Mouse (Mus musculus): ENCODE results near the gene Spon1. TPM values are rescaled to one million over a fixed set of nuclear protein-coding genes. Genes with fewer than 3 reads are reported as not detected.

The Spon1 gene
- polyA plus RNA-seq, 1 experiment from 2014 or later, result 72.9 TPM

DNA sequence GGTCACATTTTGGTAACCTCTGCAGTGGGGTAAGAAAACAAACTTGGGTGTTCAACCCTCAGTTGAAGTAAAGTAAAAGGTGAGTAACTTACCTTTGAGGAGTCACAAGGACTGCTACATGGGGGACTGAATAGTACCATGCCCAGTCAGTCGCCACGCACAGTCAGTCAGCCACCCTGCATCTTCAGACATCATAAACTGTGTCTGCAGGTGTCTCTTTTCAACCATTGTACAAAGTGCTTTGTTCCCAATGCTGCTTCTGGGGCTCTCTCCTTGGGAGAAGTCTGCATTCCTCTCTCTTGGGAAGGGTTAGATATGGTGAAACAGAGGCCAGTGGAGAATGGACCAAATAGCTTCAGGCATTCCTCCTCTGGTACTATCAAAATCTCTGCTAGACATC lies 125.0 kb downstream of the Spon1 start:
- WGBS, result 90% methylated on average over 2 of the region's 2 CpGs
- peaks cover 6% of the 10 kb centered on the region; the same call in 1 of the 2 replicates for H3K9me3 ChIP-seq
- no peaks in the 10 kb centered on the region for H3K4me1 ChIP-seq
- H3K4me3 ChIP-seq, result no peak overlapping the region
- no peak overlapping the region for H3K4me2 ChIP-seq
- no peak for ATAC-seq (ENCODE audit: extremely low read depth, insufficient number of reproducible peaks, low FRiP score, low TSS enrichment)
- no peak overlapping the region for H3K27ac ChIP-seq (replicated peaks)
- H3K27me3 ChIP-seq (replicated peaks), result no peaks in the 10 kb centered on the region
- H3K9ac ChIP-seq, result no peak overlapping the region
- H3K36me3 ChIP-seq, result peaks cover 20% of the 10 kb centered on the region

DNA sequence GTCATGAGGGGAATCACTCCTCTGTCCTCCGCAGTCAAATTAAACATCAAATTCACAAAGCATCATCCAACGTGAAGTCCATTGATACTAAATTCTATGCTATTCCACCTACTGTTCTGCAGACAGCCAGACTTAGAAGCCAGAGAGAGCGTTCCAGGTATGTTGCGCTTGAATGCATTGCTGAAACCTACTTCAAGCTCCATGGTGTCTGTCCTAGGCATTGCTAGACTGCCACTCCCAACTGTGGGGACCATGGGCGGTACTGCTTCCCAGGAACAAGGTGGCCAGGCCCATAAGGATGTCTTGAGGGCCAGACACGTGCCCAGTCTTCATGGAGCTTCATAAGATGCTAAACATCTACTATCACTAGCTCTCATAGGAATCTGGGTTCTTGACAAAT lies 125.7 kb downstream of the Spon1 start:
- H3K27ac ChIP-seq (replicated peaks), result no peak overlapping the region
- no peaks in the 10 kb centered on the region for H3K27me3 ChIP-seq (replicated peaks)
- no peak overlapping the region for H3K9ac ChIP-seq
- no peak overlapping the region for H3K4me2 ChIP-seq
- H3K4me3 ChIP-seq, result no peak overlapping the region
- no peaks in the 10 kb centered on the region for H3K4me1 ChIP-seq
- peaks cover 6% of the 10 kb centered on the region; the same call in 1 of the 2 replicates for H3K9me3 ChIP-seq
- 86% methylated on average over 6 of the region's 6 CpGs for WGBS
- H3K36me3 ChIP-seq, result peaks cover 23% of the 10 kb centered on the region
- no peak for ATAC-seq (ENCODE audit: extremely low read depth, insufficient number of reproducible peaks, low FRiP score, low TSS enrichment)

DNA sequence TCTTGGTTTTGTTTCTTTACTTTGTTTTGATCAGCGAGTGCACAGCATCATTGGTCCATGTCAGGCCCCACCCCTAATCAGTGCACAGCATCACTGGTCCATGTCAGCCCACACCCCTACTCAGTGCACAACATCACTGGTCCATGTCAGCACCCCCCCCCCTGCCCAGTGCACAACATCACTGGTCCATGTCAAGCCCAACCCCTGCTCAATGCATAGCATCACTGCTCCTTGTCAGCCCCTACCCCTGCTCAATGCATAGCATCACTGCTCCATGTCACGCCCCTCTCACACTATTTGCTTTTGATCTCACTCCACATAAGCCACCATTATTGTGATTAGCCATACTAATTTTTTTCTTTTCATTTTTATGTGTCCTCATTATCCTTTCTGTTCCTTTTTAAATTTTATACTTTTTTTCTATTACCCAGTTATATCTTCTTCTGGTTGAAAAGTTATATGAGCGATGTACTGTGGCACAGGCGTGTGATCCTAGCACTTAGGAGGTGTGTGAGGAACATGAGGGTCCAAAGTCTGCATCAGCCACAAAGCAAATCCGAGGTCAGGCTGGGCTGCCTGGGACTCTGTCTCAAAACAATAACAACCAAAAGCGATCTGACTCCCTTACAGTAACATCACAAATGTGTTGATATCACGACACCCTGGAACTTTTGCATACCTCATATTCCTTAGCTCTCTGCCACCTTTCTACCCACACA lies 128.3 kb downstream of the Spon1 start:
- WGBS, result 77% methylated on average over 7 of the region's 7 CpGs
- no peak for ATAC-seq (ENCODE audit: extremely low read depth, insufficient number of reproducible peaks, low FRiP score, low TSS enrichment)
- Histone ChIP-seq H3K36me3 (peaks cover 36% of the 10 kb centered on the region), H3K27me3 (replicated peaks) (no peaks in the 10 kb centered on the region), H3K9me3 (peaks cover 14% of the 10 kb centered on the region), H3K4me3 (no peak overlapping the region), H3K9ac (no peak overlapping the region), H3K4me1 (no peaks in the 10 kb centered on the region), H3K27ac (replicated peaks) (no peak overlapping the region), H3K4me2 (no peak overlapping the region)

DNA sequence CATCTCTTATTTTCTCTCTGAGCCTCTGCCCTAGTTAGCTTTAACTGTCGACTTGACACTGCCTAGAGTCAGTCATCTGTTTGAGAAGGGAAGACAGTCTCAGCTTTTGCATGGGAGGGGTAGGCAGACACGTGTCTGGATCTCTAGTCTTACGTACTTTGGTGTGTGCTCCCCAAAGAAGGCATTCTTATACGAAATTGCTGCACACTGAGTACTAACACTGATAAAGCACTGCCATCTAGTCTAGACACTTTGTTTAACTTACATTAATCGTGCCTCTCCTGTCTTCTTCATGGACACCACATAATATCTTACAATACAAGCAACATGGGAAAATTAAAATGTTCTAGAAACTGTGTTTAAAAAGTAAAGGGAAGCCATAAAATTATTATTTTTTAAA lies 129.5 kb downstream of the Spon1 start:
- no peak overlapping the region for H3K27ac ChIP-seq (replicated peaks)
- peaks cover 36% of the 10 kb centered on the region for H3K36me3 ChIP-seq
- no peak overlapping the region for H3K4me3 ChIP-seq
- H3K4me1 ChIP-seq, result no peaks in the 10 kb centered on the region
- H3K27me3 ChIP-seq (replicated peaks), result no peaks in the 10 kb centered on the region
- 54% methylated on average over 5 of the region's 5 CpGs for WGBS
- no peak overlapping the region for H3K4me2 ChIP-seq
- ATAC-seq (ENCODE audit: extremely low read depth, insufficient number of reproducible peaks, low FRiP score, low TSS enrichment), result no peak
- H3K9ac ChIP-seq, result no peak overlapping the region
- H3K9me3 ChIP-seq, result peaks cover 14% of the 10 kb centered on the region

DNA sequence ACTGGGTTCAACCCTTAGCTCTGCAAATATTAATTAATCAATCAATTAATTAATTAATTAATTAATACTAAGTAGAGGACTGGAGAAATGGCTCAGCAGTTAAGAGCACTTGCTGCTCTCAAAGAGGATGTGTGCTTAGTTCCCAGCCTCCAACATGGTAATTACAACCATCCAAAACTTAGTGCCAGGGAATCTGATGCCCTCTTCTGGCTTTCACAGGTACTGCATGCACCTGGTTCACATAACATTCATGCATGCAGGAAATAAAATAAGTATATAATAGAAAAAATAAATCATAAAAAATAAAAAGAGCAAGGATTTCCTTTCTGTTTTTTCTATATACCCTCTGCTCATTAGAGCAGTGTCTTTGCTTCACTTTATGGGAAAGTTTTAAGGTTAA lies 132.6 kb downstream of the Spon1 start:
- ATAC-seq (ENCODE audit: extremely low read depth, insufficient number of reproducible peaks, low FRiP score, low TSS enrichment), result no peak
- Histone ChIP-seq H3K36me3 (peaks cover 21% of the 10 kb centered on the region), H3K27ac (replicated peaks) (no peak overlapping the region), H3K9ac (no peak overlapping the region), H3K4me2 (no peak overlapping the region), H3K9me3 (peaks cover 8% of the 10 kb centered on the region), H3K4me3 (no peak overlapping the region), H3K4me1 (peaks cover 6% of the 10 kb centered on the region), H3K27me3 (replicated peaks) (no peaks in the 10 kb centered on the region)

DNA sequence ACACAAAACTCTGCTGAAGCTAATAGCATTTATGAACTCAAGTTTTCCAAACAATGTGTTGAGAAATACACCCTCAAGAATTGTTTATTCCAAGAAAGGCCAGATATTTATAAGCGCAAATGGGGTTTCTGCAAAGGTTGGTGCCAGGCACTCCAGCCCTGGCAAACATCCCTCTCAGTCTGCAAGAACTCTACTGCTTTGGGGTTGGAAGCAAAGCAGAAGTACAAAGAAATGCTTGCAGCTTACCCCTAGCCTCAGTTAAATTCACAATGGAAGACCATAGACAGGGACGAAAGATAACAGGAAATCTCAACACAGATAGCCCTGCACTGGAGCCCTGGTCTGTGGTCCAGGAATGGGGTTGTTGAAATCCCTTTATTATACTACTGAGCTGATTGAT lies 135.7 kb downstream of the Spon1 start:
- no peak overlapping the region for H3K4me3 ChIP-seq
- 80% methylated on average over 2 of the region's 2 CpGs for WGBS
- H3K4me1 ChIP-seq, result peaks cover 13% of the 10 kb centered on the region
- no peak for ATAC-seq (ENCODE audit: extremely low read depth, insufficient number of reproducible peaks, low FRiP score, low TSS enrichment)
- H3K27me3 ChIP-seq (replicated peaks), result no peaks in the 10 kb centered on the region
- H3K4me2 ChIP-seq, result no peak overlapping the region
- peaks cover 7% of the 10 kb centered on the region for H3K9me3 ChIP-seq
- peaks cover 12% of the 10 kb centered on the region for H3K36me3 ChIP-seq
- no peak overlapping the region for H3K27ac ChIP-seq (replicated peaks)
- H3K9ac ChIP-seq, result no peak overlapping the region

DNA sequence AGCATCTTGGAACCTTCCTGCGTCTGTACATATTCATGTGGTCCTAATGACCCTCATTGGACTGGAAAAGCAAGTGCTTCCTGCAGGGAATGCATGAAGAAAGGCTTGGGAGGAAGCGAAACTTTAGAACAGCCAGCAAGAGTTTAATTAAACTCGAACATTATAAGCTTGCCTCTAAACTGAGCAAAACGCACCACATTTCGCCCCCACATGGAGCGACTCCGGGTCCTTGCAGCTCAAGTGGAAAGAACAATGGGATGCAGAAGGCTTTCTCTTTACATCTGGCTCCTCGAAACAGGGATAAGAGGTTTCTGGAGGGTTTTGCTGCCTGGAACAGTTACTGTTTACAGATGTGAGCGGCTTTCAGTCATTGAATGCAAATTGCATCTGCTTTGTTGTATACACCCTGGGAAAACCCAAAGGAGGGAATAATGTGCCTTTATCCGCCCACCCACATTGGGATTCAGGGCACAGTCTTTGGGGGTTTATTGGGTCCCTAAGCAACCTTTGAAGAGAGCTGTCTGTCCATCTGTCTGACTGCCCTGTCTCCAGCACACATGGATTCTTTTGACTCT lies 136.2 kb downstream of the Spon1 start:
- Histone ChIP-seq H3K9me3 (peaks cover 5% of the 10 kb centered on the region), H3K4me2 (no peak overlapping the region), H3K4me3 (no peak overlapping the region), H3K27ac (replicated peaks) (no peak overlapping the region), H3K9ac (no peak overlapping the region), H3K27me3 (replicated peaks) (no peaks in the 10 kb centered on the region), H3K36me3 (peaks cover 7% of the 10 kb centered on the region; the same call in 1 of the 2 replicates), H3K4me1 (peaks cover 13% of the 10 kb centered on the region)
- no peak for ATAC-seq (ENCODE audit: extremely low read depth, insufficient number of reproducible peaks, low FRiP score, low TSS enrichment)
- WGBS, result 69% methylated on average over 10 of the region's 10 CpGs

DNA sequence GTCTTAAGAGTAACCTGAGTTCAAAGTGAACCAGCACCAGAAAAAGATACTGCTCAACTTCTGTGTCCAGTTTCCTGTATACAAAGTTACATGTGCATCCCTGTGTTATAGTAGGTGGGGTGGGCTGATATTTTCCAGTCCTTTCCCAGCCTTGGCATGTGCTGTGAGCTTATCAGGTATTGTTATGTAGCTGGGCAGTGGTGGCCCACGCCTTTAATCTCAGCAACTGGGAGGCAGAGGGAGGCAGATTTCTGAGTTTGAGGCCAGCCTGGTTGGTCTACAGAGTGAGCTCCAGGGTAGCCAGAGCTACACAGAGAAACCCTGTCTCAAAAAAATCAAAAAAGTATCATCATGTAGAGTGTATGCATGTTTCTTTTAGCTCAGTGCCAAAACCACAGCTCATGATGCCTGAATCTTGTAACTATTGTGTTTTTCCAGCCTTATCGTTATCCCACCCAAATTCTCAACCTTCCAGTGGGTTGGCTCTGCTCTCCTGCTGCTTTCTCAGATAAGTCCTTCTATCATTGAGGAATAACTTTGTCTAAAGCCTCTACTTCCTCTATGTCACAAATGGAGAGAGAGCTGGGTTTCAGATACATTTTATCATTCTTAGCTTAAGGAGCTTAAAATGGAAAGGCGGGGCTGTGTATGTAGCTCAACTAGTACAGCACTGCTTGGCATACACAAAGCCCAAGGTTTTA lies 137.5 kb downstream of the Spon1 start:
- ATAC-seq (ENCODE audit: extremely low read depth, insufficient number of reproducible peaks, low FRiP score, low TSS enrichment), result no peak
- 47% methylated on average over 3 of the region's 3 CpGs for WGBS
- no peak overlapping the region for H3K4me2 ChIP-seq
- H3K36me3 ChIP-seq, result 0 out of 2 replicates have a peak, but pooled peaks cover 1% of the 10 kb centered on the region
- H3K4me1 ChIP-seq, result peaks cover 13% of the 10 kb centered on the region
- peak overlapping the region; percentile 1; the same call in 1 of the 2 replicates for H3K27ac ChIP-seq (replicated peaks)
- peaks cover 2% of the 10 kb centered on the region for H3K9me3 ChIP-seq
- no peak overlapping the region for H3K9ac ChIP-seq
- no peak overlapping the region for H3K4me3 ChIP-seq
- H3K27me3 ChIP-seq (replicated peaks), result no peaks in the 10 kb centered on the region

DNA sequence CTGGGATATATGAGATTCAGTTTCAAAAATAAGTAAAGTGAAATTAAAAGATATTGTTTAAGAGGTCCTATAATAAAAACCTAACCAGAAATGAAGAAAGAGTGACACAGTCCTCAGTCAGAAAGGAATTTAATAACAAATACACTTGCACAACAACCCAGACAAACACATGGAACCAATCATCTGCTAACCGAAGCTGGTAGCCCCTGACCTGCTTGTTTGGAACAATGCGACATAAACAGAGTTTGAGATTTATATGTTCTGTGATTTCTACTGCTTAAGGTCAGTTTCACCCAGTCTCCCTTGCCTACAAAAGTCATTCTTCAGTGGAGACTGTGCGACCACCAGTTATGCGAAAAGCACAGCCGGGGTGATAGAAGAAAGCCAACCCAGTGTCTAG lies 138.1 kb downstream of the Spon1 start:
- Histone ChIP-seq H3K9ac (no peak overlapping the region), H3K4me3 (no peak overlapping the region), H3K4me1 (peaks cover 19% of the 10 kb centered on the region), H3K9me3 (no peaks in the 10 kb centered on the region), H3K36me3 (no peaks in the 10 kb centered on the region), H3K27me3 (replicated peaks) (no peaks in the 10 kb centered on the region), H3K4me2 (no peak overlapping the region), H3K27ac (replicated peaks) (peak overlapping the region; percentile 28)
- 89% methylated on average over 5 of the region's 5 CpGs for WGBS
- ATAC-seq (ENCODE audit: extremely low read depth, insufficient number of reproducible peaks, low FRiP score, low TSS enrichment), result no peak

DNA sequence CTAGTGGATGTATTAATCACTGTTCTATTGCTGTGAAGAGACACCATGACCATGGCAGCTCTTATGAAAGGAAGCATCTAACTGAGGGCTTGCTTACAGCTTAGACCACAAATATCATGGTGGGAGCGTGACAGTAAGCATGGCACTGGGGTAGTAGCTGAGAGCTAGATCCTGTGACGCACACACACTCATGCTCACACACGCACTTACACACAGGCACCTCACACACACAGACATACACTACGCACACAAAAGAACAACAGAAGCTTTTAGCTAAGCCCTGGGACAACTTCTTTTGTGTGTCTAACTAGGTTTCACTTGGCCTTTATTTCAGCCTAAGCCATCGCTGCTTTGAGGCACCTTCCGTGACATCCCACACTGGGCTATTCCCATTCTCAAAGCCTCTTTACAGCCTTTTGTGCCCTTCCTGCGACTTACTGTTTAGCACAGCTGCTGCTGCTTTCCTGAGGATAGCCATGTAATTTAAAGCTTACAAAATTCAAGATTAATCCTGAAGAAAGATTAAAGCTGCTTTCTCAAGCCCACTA lies 138.6 kb downstream of the Spon1 start:
- Histone ChIP-seq H3K27me3 (replicated peaks) (no peaks in the 10 kb centered on the region), H3K4me2 (no peak overlapping the region), H3K4me3 (no peak overlapping the region), H3K27ac (replicated peaks) (peak overlapping the region; percentile 28), H3K9ac (no peak overlapping the region), H3K9me3 (no peaks in the 10 kb centered on the region), H3K4me1 (peaks cover 23% of the 10 kb centered on the region), H3K36me3 (no peaks in the 10 kb centered on the region)
- 87% methylated on average over 7 of the region's 7 CpGs for WGBS
- ATAC-seq (ENCODE audit: extremely low read depth, insufficient number of reproducible peaks, low FRiP score, low TSS enrichment), result no peak

DNA sequence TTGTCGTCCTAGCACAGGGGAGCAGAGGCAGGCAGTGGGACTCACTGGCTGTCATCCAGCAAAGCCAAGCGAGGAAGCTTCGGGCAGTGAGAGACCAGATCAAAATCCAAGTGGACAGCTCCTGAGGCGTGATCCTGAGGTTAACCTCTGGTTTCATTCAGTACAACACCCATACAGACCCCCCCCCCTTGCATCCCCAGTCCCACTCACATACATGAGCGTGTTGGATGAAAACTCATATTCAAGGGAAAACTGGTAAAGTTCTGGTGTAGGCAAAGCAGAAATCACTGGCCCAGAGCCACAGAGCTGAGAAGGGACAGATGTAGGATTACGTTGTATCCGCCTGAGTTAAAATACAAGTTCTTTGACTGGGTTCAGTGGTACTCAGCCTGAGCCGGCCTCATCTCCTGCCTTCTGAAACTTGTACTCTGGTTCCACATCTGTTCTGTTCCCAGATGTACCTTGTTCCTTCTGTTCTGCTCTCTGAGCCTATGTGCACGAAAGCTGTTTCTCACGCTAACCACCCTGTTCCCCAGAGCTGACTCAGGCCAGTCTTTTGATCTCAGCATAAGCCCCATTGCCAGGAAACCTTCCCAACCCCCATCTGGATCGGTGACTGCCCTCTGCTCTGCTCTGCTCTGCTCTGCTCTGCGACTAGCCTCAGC lies 143.5 kb downstream of the Spon1 start:
- no peak for ATAC-seq (ENCODE audit: extremely low read depth, insufficient number of reproducible peaks, low FRiP score, low TSS enrichment)
- no peaks in the 10 kb centered on the region for H3K27me3 ChIP-seq (replicated peaks)
- no peaks in the 10 kb centered on the region for H3K36me3 ChIP-seq
- no peak overlapping the region for H3K27ac ChIP-seq (replicated peaks)
- no peak overlapping the region for H3K9ac ChIP-seq
- WGBS, result 35% methylated on average over 12 of the region's 12 CpGs
- H3K9me3 ChIP-seq, result no peaks in the 10 kb centered on the region
- peaks cover 16% of the 10 kb centered on the region for H3K4me1 ChIP-seq
- no peak overlapping the region for H3K4me2 ChIP-seq
- H3K4me3 ChIP-seq, result no peak overlapping the region
